Mouse (Mus musculus) embryonic fibroblast, embryonic 13.5 days (primary cell): ENCODE measurements around the gene Myrip. TPM values are rescaled to one million over a fixed set of nuclear protein-coding genes. Genes with fewer than 3 reads are reported as not detected.
"Not testable (repeated sequence)": the region's sequence is repeated elsewhere in the genome, so short reads cannot be mapped to it uniquely, and the experiment has no call there.

Experiments used
- H3K27ac ChIP-seq: 2 replicates; pipeline ENCODE4 v1.5.1; 2012; ENCODE audit warnings: low read length, control low read depth, inconsistent platforms; ENCODE audit not compliant: insufficient read depth
- H3K4me1 ChIP-seq: 2 replicates; pipeline ENCODE4 v1.6.1; 2011; ENCODE audit warnings: low read length; ENCODE audit not compliant: control insufficient read depth, insufficient read depth
- H3K4me3 ChIP-seq: 2 replicates; pipeline ENCODE4 v1.5.1; 2011; ENCODE audit warnings: mild to moderate bottlenecking, control low read depth, low read length; ENCODE audit not compliant: insufficient read depth
- CTCF ChIP-seq: IDR thresholded peaks from 2 replicates; pipeline ENCODE4 v1.5.1; 2011; ENCODE audit warnings: mild to moderate bottlenecking, control low read depth, low read length, moderate library complexity, borderline replicate concordance; ENCODE audit not compliant: insufficient read depth
- POLR2A ChIP-seq: IDR thresholded peaks from 2 replicates; pipeline ENCODE4 v1.6.1; 2011; ENCODE audit warnings: low read depth, mild to moderate bottlenecking, control low read depth, low read length, moderate library complexity
- polyA plus RNA-seq: library from polyadenylated mRNA; stranded (reverse); fragments of >200 nt; gene quantifications from 2 replicates; pipeline ENCODE4 v1.2.4, GENCODE M21; 2011; ENCODE audit warnings: low read depth; ENCODE audit not compliant: missing spikeins, insufficient read length

Myrip gene
- polyA plus RNA-seq = not detected in 2 replicates

DNA sequence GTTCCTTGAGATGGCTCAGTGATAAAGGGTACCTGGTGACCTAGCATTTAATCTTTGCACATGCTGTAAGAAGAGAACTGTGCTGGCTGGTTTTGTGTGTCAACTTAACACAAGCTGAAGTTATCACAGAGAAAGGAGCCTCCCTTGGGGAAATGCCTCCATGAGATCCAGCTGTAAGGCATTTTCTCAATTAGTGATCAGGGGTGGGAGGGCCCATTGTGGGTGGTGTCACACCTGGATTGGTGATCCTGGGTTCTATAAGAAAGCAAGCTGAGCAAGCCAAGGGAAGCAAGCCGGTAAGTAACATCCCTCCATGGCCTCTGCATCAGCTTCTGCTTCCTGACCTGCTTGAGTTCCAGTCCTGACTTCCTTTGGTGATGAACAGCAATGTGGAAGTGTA lies at the start of gene Myrip:
Gene Myrip, plus strand, starts transcription at position 301 of the 400 bp plus-strand sequence.
- not testable (repeated sequence) for H3K4me3 ChIP-seq, H3K4me1 ChIP-seq, H3K27ac ChIP-seq

- TF ChIP-seq CTCF = no peak
- TF ChIP-seq POLR2A = no peak
- no peak overlapping the region for H3K27ac ChIP-seq
- H3K4me1 ChIP-seq = no peaks in the 10 kb centered on the region
- H3K4me3 ChIP-seq = no peak overlapping the region
These were observed 41.5 kb upstream of the Myrip start for GRCm38 (mm10) chr9:120259805-120260204.

DNA sequence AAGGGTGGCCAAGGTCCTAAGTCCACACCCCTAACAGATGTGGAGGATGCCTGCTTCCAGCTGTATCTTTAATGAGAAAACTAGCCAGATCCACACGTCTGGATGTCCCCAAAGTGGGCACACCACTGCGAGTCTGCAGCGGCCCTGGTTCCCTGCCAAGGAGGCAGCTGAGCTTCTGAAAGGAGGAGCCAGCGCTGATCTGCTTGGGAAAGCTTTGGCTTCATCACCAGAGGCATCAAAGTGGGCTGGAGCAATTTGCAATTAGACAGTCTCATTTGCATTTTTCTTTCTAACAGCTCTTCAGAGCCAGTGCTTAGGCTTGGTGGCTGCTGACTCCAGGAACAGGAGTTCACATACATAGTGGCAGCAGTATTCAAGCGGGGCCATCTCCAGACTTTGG lies 37.3 kb upstream of the Myrip start:
- TF ChIP-seq CTCF = no peak
- TF ChIP-seq POLR2A = no peak
- H3K4me3 ChIP-seq = no peak overlapping the region
- no peaks in the 10 kb centered on the region for H3K4me1 ChIP-seq
- H3K27ac ChIP-seq = no peak overlapping the region

GRCm38 (mm10) chr9:120273083-120273482 lies 28.2 kb upstream of the Myrip start:
- no peak for TF ChIP-seq CTCF
- no peak for TF ChIP-seq POLR2A
- Histone ChIP-seq H3K4me1 (no peaks in the 10 kb centered on the region), H3K27ac (no peak overlapping the region), H3K4me3 (no peak overlapping the region)

GRCm38 (mm10) chr9:120275226-120275625 lies 26.1 kb upstream of the Myrip start:
- Histone ChIP-seq H3K4me3 (no peak overlapping the region), H3K27ac (no peak overlapping the region), H3K4me1 (no peaks in the 10 kb centered on the region)
- no peak for TF ChIP-seq CTCF
- TF ChIP-seq POLR2A = no peak

DNA sequence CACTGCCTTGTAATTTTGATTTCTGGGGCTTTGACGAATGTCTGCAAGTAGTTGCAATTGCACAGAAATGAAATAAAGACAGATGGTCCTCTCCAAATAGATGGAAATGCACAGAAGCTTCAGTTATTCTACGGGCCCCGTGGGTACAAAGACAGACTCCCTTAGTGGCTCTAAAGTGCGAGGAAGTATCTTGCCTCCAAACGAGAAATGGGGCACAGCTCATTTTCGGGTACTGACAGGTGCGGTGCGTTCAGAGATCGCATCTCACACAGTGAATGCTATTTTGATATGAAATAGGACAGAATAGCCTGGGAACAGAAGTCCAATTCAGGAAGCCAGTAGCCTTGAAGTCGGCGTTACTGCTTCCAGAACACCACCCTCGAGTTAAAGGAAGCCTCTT lies 20.2 kb upstream of the Myrip start:
- Histone ChIP-seq H3K4me1 (no peaks in the 10 kb centered on the region), H3K4me3 (no peak overlapping the region), H3K27ac (no peak overlapping the region)
- TF ChIP-seq POLR2A = no peak
- TF ChIP-seq CTCF = no peak

GRCm38 (mm10) chr9:120282461-120283047 lies 18.8 kb upstream of the Myrip start:
- no peak overlapping the region for H3K4me3 ChIP-seq
- TF ChIP-seq CTCF (no peak), POLR2A (no peak)
- no peaks in the 10 kb centered on the region for H3K4me1 ChIP-seq
- H3K27ac ChIP-seq = no peak overlapping the region

DNA sequence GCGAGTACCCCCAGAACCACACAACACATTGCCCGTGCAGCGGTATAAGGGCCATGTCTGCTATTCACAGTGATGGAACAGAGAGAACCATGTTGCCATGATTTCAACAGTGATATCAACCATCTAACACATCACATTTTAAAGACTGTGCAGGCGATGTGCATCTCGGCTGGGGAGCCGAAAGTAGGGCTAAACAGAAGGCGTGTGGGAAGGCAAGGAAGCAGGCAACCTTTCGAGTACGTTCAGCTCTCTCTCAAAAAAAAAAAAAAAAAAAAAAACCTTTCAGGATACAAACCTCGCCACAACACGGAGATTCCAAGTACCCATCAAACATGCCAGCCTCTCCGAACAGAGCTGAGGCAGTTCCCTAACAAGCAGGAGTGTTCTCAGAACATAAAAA lies 17.8 kb upstream of the Myrip start:
- Histone ChIP-seq H3K4me1 (no peaks in the 10 kb centered on the region), H3K4me3 (no peak overlapping the region), H3K27ac (no peak overlapping the region)
- no peak for TF ChIP-seq POLR2A
- TF ChIP-seq CTCF = no peak

GRCm38 (mm10) chr9:120288011-120288410 lies 13.3 kb upstream of the Myrip start:
- Histone ChIP-seq H3K4me3 (no peak overlapping the region), H3K4me1 (no peaks in the 10 kb centered on the region), H3K27ac (no peak overlapping the region)
- no peak for TF ChIP-seq POLR2A

DNA sequence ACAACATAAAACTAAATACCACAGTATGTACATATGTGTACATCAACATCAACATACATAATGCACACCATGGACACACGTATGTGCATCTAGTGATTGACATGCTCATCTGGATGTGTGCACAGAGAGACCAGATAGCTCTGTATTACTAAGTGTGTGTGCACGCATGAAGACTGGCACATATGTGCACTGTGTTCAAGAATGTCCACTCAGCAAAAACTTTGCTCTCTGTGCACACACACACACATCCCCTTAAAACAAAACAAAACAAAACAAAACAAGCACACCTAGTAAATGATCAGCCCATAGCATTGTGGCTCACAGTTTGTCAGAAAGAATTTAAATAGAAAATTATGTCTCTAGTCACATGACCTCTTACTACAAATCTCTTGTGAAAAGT lies 10.9 kb upstream of the Myrip start:
- Histone ChIP-seq H3K27ac (no peak overlapping the region), H3K4me1 (no peaks in the 10 kb centered on the region), H3K4me3 (no peak overlapping the region)
- TF ChIP-seq POLR2A = no peak
- TF ChIP-seq CTCF = no peak

DNA sequence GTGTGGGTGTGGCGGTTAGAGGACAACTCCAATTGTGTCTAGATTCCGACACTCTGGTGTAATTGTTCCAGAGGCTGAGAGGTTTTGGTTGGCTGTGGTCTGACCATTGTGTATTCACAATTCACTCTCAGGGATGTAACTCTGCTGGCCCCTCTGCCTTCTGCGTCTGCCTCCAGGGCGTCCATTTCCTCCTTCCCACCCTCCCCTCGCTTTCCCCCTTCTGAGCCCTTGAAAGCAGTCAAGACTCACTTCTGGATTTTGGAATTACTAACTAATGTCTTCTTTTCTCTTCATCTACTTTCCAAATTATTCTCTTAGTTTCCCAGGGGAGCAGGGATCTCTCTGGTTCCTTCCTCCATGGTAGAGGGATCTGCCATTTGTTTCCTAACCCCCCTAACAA lies 8.8 kb upstream of the Myrip start:
- TF ChIP-seq POLR2A = no peak
- no peak for TF ChIP-seq CTCF
- H3K4me1 ChIP-seq = no peaks in the 10 kb centered on the region
- no peak overlapping the region for H3K4me3 ChIP-seq
- H3K27ac ChIP-seq = no peak overlapping the region
